Mouse (Mus musculus): ENCODE data around the gene Tsg101. TPM values are rescaled to one million over a fixed set of nuclear protein-coding genes. Genes with fewer than 3 reads are reported as not detected.
A peak's percentile ranks its signal among the peaks of the same experiment; 100 is the strongest.
"Not testable (repeated sequence)": the region's sequence is repeated elsewhere in the genome, so short reads cannot be mapped to it uniquely, and the experiment has no call there.

Tsg101 gene
- 10 to 100 TPM; 68.8 to 80.3 (median 76.1) TPM for total RNA-seq (2022)

DNA sequence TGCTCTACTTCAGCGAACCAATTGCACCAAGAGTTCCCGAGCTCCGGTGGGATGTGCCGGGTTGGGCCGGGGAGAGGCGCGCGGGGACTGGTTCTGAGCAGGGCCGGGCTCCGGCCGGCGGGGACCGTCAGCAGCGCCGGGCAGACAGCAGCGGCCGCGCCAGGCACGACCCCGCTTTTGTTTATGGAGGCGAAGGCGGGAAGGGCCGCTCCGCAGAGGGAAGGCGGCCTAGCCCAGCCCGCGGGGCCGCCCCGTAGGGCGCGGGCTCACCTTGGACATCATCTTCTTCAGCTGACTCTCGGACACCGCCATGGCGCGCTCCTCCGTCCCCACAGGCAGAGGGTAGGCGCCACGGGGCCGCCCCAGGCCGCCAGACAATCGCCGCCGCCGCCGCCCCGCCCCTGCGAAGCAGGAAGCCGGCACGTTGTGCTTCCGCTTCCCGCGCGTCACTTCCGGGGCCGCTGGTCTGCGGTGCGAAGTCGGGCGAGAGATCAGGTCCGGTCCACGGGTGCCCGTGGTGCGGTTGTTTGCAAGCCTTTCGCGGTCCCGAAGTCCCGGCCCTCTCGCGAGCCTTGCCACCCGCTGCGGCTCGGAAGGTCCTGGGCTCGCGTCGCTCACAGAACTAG lies at the start of gene Tsg101:
Tsg101 (minus strand) TSS at position 419 of the 626 bp plus-strand sequence.
- DNase-seq (ENCODE audit: low spot score in 2 of 2) = peak; percentile 79 to 90

DNA sequence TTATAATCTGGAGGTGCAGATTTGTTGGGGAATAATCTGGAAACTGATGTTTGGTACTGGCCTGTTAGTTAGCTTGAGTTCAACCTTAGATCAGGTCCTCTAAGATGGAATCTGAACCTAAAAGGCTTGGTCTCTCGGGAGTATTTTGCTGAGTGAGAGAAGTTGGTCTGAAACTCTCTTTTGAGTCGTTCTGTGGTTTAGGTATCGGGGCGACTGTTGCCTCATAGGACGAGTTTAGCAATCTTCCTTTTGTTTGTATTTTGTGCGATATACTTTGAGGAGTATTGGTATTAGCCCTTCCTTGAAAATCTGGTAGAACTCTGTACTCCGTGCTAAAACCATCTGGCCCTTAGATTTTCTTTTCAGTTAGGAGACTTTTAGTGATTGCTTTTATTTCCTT lies 44.3 kb upstream of the Tsg101 start:
- DNase-seq (ENCODE audit: low spot score in 2 of 2) = no peak

DNA sequence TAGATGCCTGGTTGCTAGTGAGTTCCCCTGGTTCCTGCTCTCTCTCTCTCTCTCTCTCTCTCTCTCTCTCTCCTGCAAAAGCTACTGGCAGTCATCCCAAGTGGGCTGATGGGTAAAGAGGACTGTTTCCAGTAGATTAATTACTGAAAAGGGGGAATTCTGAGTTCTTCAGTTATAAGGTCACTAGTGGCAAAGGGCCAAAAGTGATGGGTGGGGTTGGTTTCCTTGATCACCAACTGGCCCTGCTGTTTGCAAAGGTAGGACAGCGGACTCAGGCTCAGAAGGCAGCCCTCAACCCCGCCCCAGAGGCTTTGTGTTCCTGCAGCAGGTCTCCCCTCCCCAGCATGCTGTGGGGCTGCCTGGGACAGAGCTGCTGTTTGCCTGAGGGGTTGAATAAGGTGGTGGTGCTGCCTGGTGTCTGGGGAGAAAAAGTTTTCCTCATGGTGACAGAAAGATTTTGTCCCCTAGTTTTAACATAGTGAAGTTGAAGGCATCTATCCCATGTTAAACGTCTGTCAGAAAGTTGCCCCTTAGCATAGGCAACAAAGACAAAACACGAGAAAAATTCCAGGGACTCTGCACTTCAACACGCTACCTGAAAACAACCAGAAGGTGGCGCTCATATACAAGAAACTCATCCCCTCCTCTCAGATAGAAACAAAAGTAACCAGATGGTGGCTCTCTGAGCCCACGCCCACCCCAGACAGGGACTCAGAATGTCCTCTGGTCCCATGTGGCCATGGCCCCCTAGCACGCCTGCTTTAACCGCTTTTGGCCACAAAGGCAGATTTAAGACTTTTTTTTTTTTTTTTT lies 43.2 kb upstream of the Tsg101 start:
- DNase-seq (ENCODE audit: low spot score in 2 of 2) = peak; percentile 23 to 47

DNA sequence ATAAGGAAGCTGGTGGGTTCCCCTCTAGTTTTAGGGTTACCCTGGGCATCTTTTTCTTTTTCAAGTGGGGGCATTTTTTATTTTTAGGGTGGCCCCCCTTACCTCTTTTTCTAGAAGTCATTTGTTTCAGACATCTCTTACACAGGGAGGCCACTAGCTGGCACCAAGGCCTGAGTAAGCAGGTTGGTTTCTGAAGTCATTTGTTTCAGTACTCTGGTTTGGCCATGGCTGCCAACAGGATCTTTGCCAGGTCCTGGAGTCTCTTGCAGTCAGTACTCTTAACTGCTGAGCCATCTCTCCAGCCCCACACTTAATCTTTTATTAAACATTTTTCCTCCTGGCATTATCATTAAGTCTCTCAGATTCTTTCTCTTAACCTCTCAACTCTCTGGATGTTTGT lies 42.4 kb upstream of the Tsg101 start:
- no peak for DNase-seq (ENCODE audit: low spot score in 2 of 2)

DNA sequence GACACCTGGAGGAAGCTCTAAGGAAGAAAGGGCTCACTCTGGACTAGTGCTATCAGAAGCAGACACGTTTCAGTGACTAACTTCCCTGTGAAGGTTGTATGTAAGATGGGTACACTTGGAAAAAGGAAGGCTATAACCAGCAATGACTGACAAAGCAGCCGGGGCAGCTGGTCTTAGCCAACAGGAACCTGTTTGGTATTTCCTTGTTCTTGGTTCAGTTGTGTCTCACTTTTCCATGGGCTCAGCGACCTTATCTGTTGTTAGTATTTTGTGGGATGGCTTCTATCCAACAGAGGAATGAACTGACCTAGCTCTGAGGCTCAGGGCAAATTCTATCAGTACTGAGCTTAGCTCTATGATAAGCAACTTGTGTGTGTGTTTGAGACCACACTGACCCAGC lies 41.2 kb upstream of the Tsg101 start:
- DNase-seq (ENCODE audit: low spot score in 2 of 2) = no peak

DNA sequence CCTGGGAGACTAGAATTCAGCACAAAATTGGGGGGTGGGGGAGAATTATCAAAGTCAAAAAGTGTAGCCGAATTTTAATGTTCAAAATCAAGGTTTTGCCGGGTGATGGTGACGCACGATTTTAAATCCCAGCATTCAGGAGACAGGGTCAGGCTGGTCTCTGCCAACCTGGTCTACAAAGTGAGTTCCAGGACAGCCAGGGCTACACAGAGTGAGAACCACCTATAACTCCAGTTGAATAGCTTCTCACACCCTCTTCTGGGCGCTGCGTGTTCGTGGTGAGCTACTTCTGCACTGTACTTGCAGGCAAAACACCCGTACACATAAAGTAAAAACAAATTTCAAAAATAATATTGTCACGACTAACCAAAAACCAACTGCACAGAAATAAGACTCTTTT lies 39.1 kb upstream of the Tsg101 start:
- no peak for DNase-seq (ENCODE audit: low spot score in 2 of 2)

DNA sequence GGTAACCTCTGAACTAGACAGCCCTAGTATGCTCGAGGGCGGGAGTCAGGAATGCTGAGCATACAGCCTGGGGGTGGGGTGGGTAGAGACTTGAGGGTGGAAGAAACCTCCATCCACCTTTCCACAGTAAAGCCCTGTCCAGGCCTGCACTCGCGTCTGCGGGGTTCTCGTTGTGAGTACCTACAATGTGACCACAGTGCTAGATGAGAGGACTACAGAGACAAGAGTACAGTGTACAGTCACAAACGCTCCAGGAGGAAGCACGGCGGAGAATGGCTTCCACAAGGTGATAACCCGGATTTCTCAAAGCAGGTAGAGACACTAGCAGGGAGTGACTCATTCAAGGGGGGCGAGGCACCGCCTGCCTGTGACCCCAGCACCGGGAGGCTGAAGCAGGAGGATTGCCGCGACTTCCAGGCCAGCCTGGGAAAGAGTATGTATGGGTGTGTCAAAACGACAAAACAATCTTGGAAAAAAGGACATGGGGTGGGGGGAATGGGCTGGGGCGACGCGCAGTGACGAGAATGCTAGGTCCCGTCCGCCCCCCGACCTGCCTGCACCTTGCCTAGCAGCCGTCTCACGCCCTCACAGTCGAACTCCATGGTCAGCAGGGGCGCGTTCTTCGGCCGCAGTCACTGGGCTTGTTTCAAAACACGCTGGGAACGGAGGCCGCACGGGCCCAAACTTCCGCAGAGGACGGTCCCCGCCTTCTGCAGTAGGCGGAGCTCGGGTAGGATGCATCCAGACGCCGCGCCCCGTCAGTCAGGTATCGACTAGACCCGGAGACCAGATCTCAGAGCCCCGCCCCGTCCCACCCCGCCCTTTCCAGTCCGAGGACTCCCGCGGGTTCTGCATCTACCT lies 38.3 kb upstream of the Tsg101 start, which contains the start of gene Uevld:
Uevld (minus strand) TSS at position 697 of the 861 bp plus-strand sequence.
- DNase-seq (ENCODE audit: low spot score in 2 of 2) = peak; percentile 90

DNA sequence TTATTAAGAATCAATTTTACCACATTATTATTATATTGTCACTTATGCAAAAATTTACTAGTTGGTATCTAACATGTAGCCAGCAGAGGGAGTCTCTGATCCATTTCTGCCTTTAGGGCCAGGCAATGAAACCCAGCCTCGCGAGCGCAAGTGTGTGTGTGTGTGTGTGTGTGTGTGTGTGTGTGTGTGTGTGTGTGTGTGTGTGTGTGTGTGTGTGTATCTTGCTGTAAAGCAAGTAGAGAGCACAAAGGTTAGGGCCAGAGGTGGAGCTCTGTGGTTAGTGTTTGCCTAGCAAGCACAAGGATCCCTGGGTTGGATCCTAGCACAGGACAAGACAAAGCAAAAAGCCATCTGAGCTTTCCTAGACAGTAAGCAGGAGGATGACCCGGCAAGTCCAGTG lies 16.1 kb upstream of the Tsg101 start:
- no peak for DNase-seq (ENCODE audit: low spot score in 2 of 2)

DNA sequence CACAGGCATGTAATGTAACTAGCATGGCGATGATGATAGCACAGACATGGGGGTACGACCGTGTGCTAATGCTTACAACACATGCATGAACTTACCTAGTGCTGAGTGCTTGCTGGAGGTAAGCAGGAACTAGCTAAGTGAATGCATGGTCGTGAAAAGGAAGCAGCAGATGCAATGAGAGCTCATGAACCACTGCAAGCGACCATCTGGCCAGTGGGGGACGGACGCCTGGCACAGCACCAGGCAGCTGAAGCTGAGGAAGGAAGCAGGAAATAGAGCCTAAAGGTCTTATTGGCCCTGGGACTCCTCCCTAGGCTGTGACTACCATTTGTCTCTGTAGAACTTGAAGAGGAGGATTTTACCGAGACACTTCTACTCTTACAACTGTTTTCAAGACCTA lies 15.0 kb upstream of the Tsg101 start:
- no peak for DNase-seq (ENCODE audit: low spot score in 2 of 2)

DNA sequence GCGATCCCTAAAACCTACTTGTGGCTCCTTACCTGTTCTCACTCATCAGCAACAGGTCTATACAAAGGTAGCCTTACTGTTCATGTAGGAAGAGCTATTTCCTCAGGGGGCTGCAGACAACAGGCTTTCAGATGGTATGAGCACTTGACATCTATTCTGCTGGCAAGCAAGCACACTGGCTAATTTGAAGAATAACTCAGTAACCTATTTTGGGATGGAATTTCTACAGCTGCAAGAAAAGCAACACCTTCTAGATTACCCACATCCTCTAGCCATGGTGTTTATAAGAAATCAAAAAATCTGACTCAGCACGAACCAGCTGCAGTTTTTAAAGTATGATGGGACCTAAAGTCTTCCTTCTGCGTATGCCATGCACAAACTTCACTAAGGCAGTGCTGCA lies 11.6 kb upstream of the Tsg101 start:
- DNase-seq (ENCODE audit: low spot score in 2 of 2) = no peak

DNA sequence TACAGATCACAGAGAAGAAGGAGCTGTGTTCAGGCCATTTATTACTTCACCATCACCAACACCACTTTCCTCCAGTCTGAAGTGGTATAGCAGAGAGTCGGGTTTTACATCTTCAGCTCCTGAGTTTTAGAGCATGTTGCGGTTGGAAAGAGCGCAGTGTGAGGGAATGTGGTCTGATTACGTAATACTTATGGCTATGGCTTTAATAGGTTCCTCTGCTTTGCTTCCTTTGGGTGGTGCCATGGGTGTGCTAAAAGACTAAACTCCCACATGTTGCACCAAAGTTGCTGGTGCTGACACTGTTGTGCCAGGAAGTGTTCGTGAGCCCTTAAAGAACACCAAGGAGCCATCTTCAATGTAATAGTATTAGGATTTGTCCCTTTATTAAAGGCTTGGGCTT lies 8.5 kb upstream of the Tsg101 start:
- no peak for DNase-seq (ENCODE audit: low spot score in 2 of 2)

DNA sequence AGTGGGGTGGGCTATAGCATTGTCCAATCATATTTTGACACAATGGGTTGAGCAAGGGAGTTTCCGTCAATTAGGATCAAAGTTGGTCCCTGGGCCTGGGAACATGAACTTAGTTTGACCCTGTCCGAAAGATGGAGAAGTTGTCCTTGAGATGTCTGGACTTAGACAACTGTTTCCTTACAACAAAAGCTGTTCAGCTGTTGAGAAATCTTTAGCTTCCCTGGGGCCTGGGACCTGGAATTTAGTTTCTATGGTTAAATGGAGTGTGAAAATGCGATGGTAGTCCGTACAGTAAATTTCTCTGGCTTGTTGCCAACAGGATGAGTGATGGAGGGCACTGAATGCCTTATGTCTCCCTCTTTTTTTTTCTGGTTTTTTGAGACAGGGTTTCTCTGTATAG lies 2.3 kb upstream of the Tsg101 start:
- no peak for DNase-seq (ENCODE audit: low spot score in 2 of 2)

DNA sequence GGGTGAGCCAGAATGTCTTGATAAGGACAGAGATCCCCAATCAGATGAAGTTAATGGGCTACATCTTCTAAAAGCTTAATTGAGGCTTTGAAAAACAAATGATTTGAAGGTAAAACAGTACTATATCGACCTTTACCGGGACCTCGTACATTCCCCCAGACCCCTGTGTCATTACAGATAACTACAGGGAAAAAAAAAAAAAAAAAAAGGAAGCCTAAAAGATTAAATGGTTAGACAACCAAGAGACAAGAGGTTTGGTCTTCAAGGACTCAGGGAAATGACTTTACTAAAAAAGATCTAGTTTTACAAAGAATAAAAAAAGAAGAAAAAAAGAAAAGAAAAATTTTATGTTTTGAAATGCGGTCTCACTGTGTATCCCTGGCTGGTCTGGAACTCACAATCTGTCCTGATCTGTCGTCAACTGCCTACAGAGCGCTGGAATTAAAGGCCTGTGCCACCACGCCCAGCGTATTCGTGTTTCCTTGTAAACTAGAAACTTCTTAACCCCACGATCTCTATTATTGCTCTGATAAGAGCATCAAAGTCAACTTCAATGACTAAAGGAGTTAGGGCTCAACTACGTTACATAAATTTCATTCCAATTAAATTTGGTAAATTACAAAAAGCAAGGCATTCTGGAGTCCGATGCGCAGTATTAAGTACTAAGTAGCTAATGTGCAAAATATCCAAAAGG lies 944 bp downstream of the Tsg101 start:
- DNase-seq (ENCODE audit: low spot score in 2 of 2) = no peak

DNA sequence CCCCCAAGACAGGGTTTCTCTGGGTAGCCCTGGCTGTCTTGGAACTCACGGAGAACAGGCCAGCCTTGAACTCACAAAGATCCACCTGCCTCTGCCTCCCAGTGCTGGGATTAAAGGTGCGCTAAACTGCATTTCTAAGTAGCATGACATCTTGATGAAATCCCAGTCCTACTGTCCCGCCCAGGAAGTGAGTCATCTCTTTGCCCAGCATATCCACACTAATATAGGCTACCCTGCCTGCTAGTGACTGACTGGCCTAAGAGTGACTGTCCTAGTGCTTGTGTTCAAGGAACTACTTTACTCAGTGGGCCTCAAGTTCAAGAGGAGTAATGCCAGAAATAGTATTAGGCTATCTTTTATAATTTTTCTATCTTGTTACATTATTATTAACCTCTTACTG lies 3.4 kb downstream of the Tsg101 start:
- no peak for DNase-seq (ENCODE audit: low spot score in 2 of 2)

DNA sequence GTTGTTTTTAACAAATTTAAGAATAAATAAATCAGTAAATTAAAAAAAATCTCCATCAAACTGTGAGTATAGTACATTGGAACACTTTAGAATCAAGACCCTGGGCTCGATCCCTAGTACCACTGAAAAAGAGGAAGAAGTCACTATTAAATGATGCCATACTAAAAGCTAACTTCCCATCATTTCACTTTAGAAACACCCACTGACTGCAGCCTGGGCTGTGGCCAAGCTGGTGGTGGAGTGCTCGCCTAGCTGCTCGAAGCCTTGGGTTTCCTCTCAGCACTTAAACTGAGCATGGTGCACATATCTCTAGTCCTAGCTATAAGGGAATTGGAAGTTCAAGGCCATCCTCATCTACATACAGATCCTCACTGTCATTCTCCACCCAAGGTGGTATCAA lies 8.5 kb downstream of the Tsg101 start:
- no peak for DNase-seq (ENCODE audit: low spot score in 2 of 2)

DNA sequence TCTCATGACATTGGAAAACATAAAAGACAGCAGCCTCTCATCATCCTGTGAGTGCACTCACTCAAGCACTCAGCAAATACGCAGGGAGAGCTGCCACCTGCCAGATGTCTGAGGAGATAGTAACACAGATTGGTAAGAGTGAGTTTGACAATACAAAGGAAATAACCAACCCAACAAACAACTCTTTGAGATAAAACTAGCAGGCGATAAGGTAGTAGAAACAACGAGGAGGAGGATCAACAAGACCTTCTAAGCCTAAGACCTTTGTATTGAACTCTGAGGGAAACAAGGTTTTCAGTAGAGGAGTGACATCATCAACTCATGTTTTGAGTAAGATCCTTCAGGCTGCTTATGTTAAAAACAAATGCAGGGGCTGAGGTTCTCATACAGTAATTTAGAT lies 20.4 kb downstream of the Tsg101 start:
- DNase-seq (ENCODE audit: low spot score in 2 of 2) = no peak

DNA sequence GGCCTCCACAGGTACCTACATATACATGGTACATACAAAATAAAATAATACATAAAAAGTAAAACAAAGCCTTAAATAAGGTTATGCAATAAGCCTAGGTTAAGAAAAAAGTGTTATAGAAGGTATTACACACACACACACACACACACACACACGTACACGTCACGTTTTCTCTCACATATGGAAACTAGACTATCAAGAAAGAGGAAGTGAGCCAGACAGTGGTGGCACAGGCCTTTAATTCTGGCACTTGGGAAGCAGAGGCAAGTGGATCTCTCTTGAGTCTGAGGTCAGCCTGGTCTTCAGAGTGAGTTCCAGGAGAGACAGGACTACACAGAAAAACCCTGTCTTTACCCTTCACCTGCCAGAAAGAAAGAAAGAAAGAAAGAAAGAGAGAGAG lies 24.3 kb downstream of the Tsg101 start:
- no peak for DNase-seq (ENCODE audit: low spot score in 2 of 2)

DNA sequence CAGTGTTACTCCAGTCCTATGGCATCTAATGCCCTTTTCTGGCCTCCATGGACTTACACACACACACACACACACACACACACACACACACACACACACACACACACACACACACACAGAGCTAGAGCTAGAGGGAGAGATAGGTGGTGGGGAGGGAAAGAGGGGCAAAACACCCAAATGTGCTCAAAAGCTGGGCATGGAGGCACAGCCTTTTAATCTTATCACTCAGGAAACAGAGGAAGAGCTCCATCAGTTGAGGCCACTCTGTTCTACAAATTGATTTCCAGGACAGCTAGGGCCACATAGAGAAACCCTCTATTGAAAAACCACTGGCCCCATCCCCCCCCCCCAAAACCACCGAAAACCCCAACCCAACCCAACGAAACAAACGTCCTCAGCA lies 36.5 kb downstream of the Tsg101 start:
- DNase-seq (ENCODE audit: low spot score in 2 of 2) = no peak

DNA sequence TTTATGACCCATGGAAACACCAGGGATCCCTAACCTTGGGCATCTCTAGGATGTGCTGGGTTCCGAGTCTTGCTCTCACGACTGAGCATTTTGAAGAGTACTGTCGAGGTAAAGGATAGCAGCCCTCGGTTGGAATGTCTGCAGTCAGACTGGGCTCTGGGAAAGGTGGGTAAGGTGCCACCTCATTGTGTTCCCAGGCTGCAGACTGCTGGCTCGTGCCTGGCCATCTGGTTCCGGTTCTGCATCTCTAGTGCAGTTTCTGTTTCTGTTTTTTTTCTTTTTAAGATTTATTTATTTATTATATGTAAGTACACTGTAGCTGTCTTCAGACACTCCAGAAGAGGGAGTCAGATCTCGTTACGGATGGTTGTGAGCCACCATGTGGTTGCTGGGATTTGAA lies 37.8 kb downstream of the Tsg101 start:
- not testable (repeated sequence) for DNase-seq (ENCODE audit: low spot score in 2 of 2)

DNA sequence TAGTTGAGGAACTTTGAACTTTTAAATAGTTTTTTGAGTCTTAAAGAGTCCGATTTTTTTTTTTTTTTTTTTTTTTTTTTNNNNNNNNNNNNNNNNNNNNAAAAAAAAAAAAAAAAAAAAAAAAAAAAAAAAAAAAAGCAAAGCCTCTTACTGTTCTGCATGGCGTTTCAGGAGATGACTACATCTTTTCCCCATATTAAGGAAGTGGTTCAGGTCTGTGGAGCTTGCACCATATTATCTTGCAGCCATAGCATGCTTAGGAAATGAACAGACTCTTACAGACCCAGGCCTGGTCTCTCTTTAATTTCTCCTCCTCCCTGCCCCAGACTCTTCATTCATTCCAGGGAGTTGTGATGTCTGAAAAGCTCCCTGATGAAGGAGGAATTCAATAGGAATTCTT lies 38.8 kb downstream of the Tsg101 start:
- DNase-seq (ENCODE audit: low spot score in 2 of 2) = no peak

DNA sequence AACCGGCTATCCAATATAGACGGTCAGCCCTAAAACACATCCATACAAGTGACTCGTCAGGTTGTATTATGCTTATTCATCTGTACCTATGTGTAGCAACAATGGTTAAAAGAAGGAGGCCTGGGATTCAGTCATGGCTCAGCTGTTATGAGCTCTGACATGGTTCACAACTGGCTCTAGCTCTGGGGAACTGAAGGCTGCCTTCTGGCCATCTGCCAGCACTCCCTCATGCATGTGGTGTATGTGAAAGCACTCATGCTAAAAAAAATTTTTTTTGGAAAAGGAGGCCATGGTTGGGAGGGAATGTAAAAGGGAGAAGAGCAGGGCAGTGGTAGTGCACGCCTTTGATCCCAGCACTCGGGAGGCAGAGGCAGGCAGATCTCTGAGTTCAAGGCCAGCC lies 39.9 kb downstream of the Tsg101 start:
- DNase-seq (ENCODE audit: low spot score in 2 of 2) = no peak

DNA sequence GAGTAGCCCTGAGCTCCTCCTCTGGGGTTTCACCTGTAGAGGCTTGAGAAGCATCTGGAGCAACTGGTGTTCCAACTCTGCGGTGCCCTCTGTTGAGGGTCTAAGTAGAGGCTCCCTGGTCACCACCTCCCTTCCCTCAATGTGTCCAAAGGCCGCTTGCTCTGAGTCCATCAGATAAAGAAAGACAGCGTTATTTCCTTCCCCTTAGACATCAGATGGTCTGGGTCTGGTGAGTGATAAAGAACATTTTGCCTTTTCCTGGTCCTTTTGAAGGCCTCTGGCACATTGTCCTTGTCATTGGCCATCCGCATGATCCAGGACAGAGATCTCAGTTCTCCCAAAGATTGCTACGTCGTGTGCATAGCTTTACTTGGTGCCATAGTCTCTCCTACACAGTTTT lies 42.5 kb downstream of the Tsg101 start:
- no peak for DNase-seq (ENCODE audit: low spot score in 2 of 2)

Measured in left cerebral cortex, adult 8-10 months (tissue).